Mouse (Mus musculus) stomach, postnatal 0 days (tissue): ENCODE results near the gene Rgs21.

Experiments
- CTCF ChIP-seq: IDR thresholded peaks from 2 replicates; pipeline ENCODE4 v1.5.1; 2016; ENCODE audit warnings: antibody characterized with exemption, low read depth, mild to moderate bottlenecking, moderate library complexity
- EP300 ChIP-seq: optimal IDR thresholded peaks from 2 replicates; pipeline ENCODE3; 2016; ENCODE audit warnings: antibody characterized with exemption

- no peak for TF ChIP-seq CTCF
- TF ChIP-seq EP300: no peak
Measured at GRCm38 (mm10) chr1:144493336-144493735, 74.1 kb downstream of the Rgs21 start.
